Mouse (Mus musculus) fibroblast of lung, adult 2 months (primary cell): Measurements from ENCODE around the gene Dnaic2.

ENCODE experiments used
- DNase-seq: peaks from one replicate; pipeline ENCODE4 v3.0.0-alpha.2; 2011; ENCODE audit warnings: low read depth

Dnaic2 gene

GRCm38 (mm10) chr11:114726965-114727825 lies at the start of gene Dnaic2:
TSS of gene Dnaic2 (plus strand) at chr11:114727408.
- DNase-seq = peak; percentile 18

GRCm38 (mm10) chr11:114679582-114679981 lies 47.6 kb upstream of the Dnaic2 start:
- DNase-seq = no peak

GRCm38 (mm10) chr11:114680291-114680690 lies 46.9 kb upstream of the Dnaic2 start:
- DNase-seq = no peak

GRCm38 (mm10) chr11:114681054-114681453 lies 46.2 kb upstream of the Dnaic2 start:
- no peak for DNase-seq

- DNase-seq = no peak
Measured at GRCm38 (mm10) chr11:114682321-114682900, 44.8 kb upstream of the Dnaic2 start.

GRCm38 (mm10) chr11:114683029-114683721 lies 44.0 kb upstream of the Dnaic2 start:
- no peak for DNase-seq

- no peak for DNase-seq
Measured at GRCm38 (mm10) chr11:114683722-114684621, 43.2 kb upstream of the Dnaic2 start.

- no peak for DNase-seq
Measured at GRCm38 (mm10) chr11:114684627-114685373, 42.4 kb upstream of the Dnaic2 start.

- no peak for DNase-seq
Measured at GRCm38 (mm10) chr11:114685526-114686040, 41.6 kb upstream of the Dnaic2 start.

GRCm38 (mm10) chr11:114686221-114686959 lies 40.8 kb upstream of the Dnaic2 start:
- no peak for DNase-seq

- DNase-seq = peak; percentile 75
Measured at GRCm38 (mm10) chr11:114687574-114688188, 39.5 kb upstream of the Dnaic2 start.

- DNase-seq = no peak
Measured at GRCm38 (mm10) chr11:114688729-114689128, 38.5 kb upstream of the Dnaic2 start.

- no peak for DNase-seq
Measured at GRCm38 (mm10) chr11:114690192-114690591, 37.0 kb upstream of the Dnaic2 start.

GRCm38 (mm10) chr11:114691454-114692182 lies 35.6 kb upstream of the Dnaic2 start:
- no peak for DNase-seq

GRCm38 (mm10) chr11:114692601-114693000 lies 34.6 kb upstream of the Dnaic2 start:
- no peak for DNase-seq

- no peak for DNase-seq
Measured at GRCm38 (mm10) chr11:114693456-114693855, 33.8 kb upstream of the Dnaic2 start.

- no peak for DNase-seq
Measured at GRCm38 (mm10) chr11:114694451-114694850, 32.8 kb upstream of the Dnaic2 start.

GRCm38 (mm10) chr11:114698496-114698895 lies 28.7 kb upstream of the Dnaic2 start:
- DNase-seq = no peak

- no peak for DNase-seq
Measured at GRCm38 (mm10) chr11:114699511-114699910, 27.7 kb upstream of the Dnaic2 start.
